Mouse (Mus musculus): ENCODE measurements around the gene Zim1. TPM values are rescaled to one million over a fixed set of nuclear protein-coding genes. Genes with fewer than 3 reads are reported as not detected.

Zim1 gene
- polyA plus RNA-seq (2012; rRNA removed): 0.07 and 0.21 TPM in 2 replicates

- no peak for TF ChIP-seq POLR2A (IDR thresholded peaks at IDR 0.05; ENCODE audit: control insufficient read depth, low read depth, low read length)
- peak within 1 kb of the TSS; percentile 39 for H3K4me3 ChIP-seq (ENCODE audit: control insufficient read depth, low read depth, low read length)
- H3K27ac ChIP-seq (ENCODE audit: control insufficient read depth, insufficient read depth, low read depth, low read length): no peak within 1 kb of the TSS
These were observed at the start of gene Zim1 for GRCm38 (mm10) chr7:6696241-6697045. Gene Zim1, minus strand, starts transcription at chr7:6696450.

GRCm38 (mm10) chr7:6744281-6744904 is 48.1 kb upstream of the Zim1 start:
- H3K27ac ChIP-seq (ENCODE audit: control insufficient read depth, insufficient read depth, low read depth, low read length): no peak overlapping the region
- no peaks in the 10 kb centered on the region for H3K36me3 ChIP-seq (ENCODE audit: control insufficient read depth, insufficient read depth, low read length)
- no peak for TF ChIP-seq CTCF (IDR thresholded peaks at IDR 0.05; ENCODE audit: control insufficient read depth, insufficient read depth, insufficient replicate concordance, low read depth, low read length)
- no peak for TF ChIP-seq POLR2A (IDR thresholded peaks at IDR 0.05; ENCODE audit: control insufficient read depth, low read depth, low read length)
- H3K4me3 ChIP-seq (ENCODE audit: control insufficient read depth, low read depth, low read length): no peak overlapping the region
- no peaks in the 10 kb centered on the region for H3K4me1 ChIP-seq (ENCODE audit: control insufficient read depth, insufficient read depth, low read length)
- H3K27me3 ChIP-seq (ENCODE audit: control insufficient read depth, insufficient read depth, low read length): no peaks in the 10 kb centered on the region

More at GRCm38 (mm10) chr7:6696241-6697045, at the start of gene Zim1:
- Histone ChIP-seq H3K36me3 (ENCODE audit: control insufficient read depth, insufficient read depth, low read length) (no peaks in the 10 kb centered on the region), H3K27me3 (ENCODE audit: control insufficient read depth, insufficient read depth, low read length) (no peaks in the 10 kb centered on the region), H3K4me1 (ENCODE audit: control insufficient read depth, insufficient read depth, low read length) (no peaks in the 10 kb centered on the region)

- TF ChIP-seq CTCF (IDR thresholded peaks at IDR 0.05; ENCODE audit: control insufficient read depth, insufficient read depth, insufficient replicate concordance, low read depth, low read length) (no peak), POLR2A (IDR thresholded peaks at IDR 0.05; ENCODE audit: control insufficient read depth, low read depth, low read length) (no peak)
- H3K27me3 ChIP-seq (ENCODE audit: control insufficient read depth, insufficient read depth, low read length): no peaks in the 10 kb centered on the region
- H3K4me3 ChIP-seq (ENCODE audit: control insufficient read depth, low read depth, low read length): no peak overlapping the region
- H3K4me1 ChIP-seq (ENCODE audit: control insufficient read depth, insufficient read depth, low read length): no peaks in the 10 kb centered on the region
- H3K27ac ChIP-seq (ENCODE audit: control insufficient read depth, insufficient read depth, low read depth, low read length): no peak overlapping the region
- no peaks in the 10 kb centered on the region for H3K36me3 ChIP-seq (ENCODE audit: control insufficient read depth, insufficient read depth, low read length)
These were observed 39.8 kb upstream of the Zim1 start for GRCm38 (mm10) chr7:6736060-6736459.

GRCm38 (mm10) chr7:6731930-6732329 is 35.7 kb upstream of the Zim1 start:
- TF ChIP-seq CTCF (IDR thresholded peaks at IDR 0.05; ENCODE audit: control insufficient read depth, insufficient read depth, insufficient replicate concordance, low read depth, low read length) (no peak), POLR2A (IDR thresholded peaks at IDR 0.05; ENCODE audit: control insufficient read depth, low read depth, low read length) (no peak)
- Histone ChIP-seq H3K4me1 (ENCODE audit: control insufficient read depth, insufficient read depth, low read length) (peaks cover 9% of the 10 kb centered on the region), H3K27ac (ENCODE audit: control insufficient read depth, insufficient read depth, low read depth, low read length) (no peak overlapping the region), H3K27me3 (ENCODE audit: control insufficient read depth, insufficient read depth, low read length) (no peaks in the 10 kb centered on the region), H3K36me3 (ENCODE audit: control insufficient read depth, insufficient read depth, low read length) (no peaks in the 10 kb centered on the region), H3K4me3 (ENCODE audit: control insufficient read depth, low read depth, low read length) (no peak overlapping the region)

GRCm38 (mm10) chr7:6731373-6731772 is 35.1 kb upstream of the Zim1 start:
- Histone ChIP-seq H3K4me1 (ENCODE audit: control insufficient read depth, insufficient read depth, low read length) (peaks cover 9% of the 10 kb centered on the region), H3K36me3 (ENCODE audit: control insufficient read depth, insufficient read depth, low read length) (no peaks in the 10 kb centered on the region), H3K4me3 (ENCODE audit: control insufficient read depth, low read depth, low read length) (no peak overlapping the region), H3K27me3 (ENCODE audit: control insufficient read depth, insufficient read depth, low read length) (no peaks in the 10 kb centered on the region), H3K27ac (ENCODE audit: control insufficient read depth, insufficient read depth, low read depth, low read length) (no peak overlapping the region)
- TF ChIP-seq CTCF (IDR thresholded peaks at IDR 0.05; ENCODE audit: control insufficient read depth, insufficient read depth, insufficient replicate concordance, low read depth, low read length): no peak
- no peak for TF ChIP-seq POLR2A (IDR thresholded peaks at IDR 0.05; ENCODE audit: control insufficient read depth, low read depth, low read length)

- Histone ChIP-seq H3K27me3 (ENCODE audit: control insufficient read depth, insufficient read depth, low read length) (no peaks in the 10 kb centered on the region), H3K4me1 (ENCODE audit: control insufficient read depth, insufficient read depth, low read length) (peaks cover 9% of the 10 kb centered on the region), H3K4me3 (ENCODE audit: control insufficient read depth, low read depth, low read length) (no peak overlapping the region; the same call in none of the 2 replicates), H3K27ac (ENCODE audit: control insufficient read depth, insufficient read depth, low read depth, low read length) (no peak overlapping the region), H3K36me3 (ENCODE audit: control insufficient read depth, insufficient read depth, low read length) (no peaks in the 10 kb centered on the region)
- TF ChIP-seq CTCF (IDR thresholded peaks at IDR 0.05; ENCODE audit: control insufficient read depth, insufficient read depth, insufficient replicate concordance, low read depth, low read length) (no peak), POLR2A (IDR thresholded peaks at IDR 0.05; ENCODE audit: control insufficient read depth, low read depth, low read length) (no peak)
These were observed 34.6 kb upstream of the Zim1 start for GRCm38 (mm10) chr7:6730801-6731200.

GRCm38 (mm10) chr7:6730241-6730640 is 34.0 kb upstream of the Zim1 start, which contains the start of the genes Peg3 and Usp29:
Gene Peg3, minus strand, starts transcription at chr7:6730431.
Gene Usp29, plus strand, starts transcription at chr7:6730578.
- no peak for TF ChIP-seq POLR2A (IDR thresholded peaks at IDR 0.05; ENCODE audit: control insufficient read depth, low read depth, low read length)
- no peak for TF ChIP-seq CTCF (IDR thresholded peaks at IDR 0.05; ENCODE audit: control insufficient read depth, insufficient read depth, insufficient replicate concordance, low read depth, low read length)

More at GRCm38 (mm10) chr7:6730241-6730640, 34.0 kb upstream of the Zim1 start, which contains the start of the genes Peg3 and Usp29:
- Histone ChIP-seq H3K27me3 (ENCODE audit: control insufficient read depth, insufficient read depth, low read length) (no peaks in the 10 kb centered on the region), H3K27ac (ENCODE audit: control insufficient read depth, insufficient read depth, low read depth, low read length) (peak within 1 kb of the TSS; percentile 75), H3K4me3 (ENCODE audit: control insufficient read depth, low read depth, low read length) (peak within 1 kb of the TSS; percentile 87), H3K4me1 (ENCODE audit: control insufficient read depth, insufficient read depth, low read length) (peaks cover 9% of the 10 kb centered on the region), H3K36me3 (ENCODE audit: control insufficient read depth, insufficient read depth, low read length) (no peaks in the 10 kb centered on the region)
